Mouse (Mus musculus) heart, embryonic 15.5 days (tissue): Measurements from ENCODE around the gene Ctsj. TPM values are rescaled to one million over a fixed set of nuclear protein-coding genes. Genes with fewer than 3 reads are reported as not detected.

ENCODE experiments used
- polyA plus RNA-seq: library from polyadenylated mRNA; unstranded; fragments of >200 nt; fragmentation: Nextera tagmentation; extraction: Ambion mirVana; gene quantifications from 2 replicates; pipeline ENCODE4 v1.2.1, GENCODE M21; 2015

The Ctsj gene
- polyA plus RNA-seq, 1 experiment from 2014 or later, result not detected

Other genes starting within 250 kb of the Ctsj start
- not detected in 2 replicates for gene BC051665, start 219.6 kb downstream of the Ctsj start, polyA plus RNA-seq
- gene Ctsll3, start 203.1 kb downstream of the Ctsj start, polyA plus RNA-seq, result not detected in 2 replicates
- gene 4930486L24Rik, start 141.5 kb downstream of the Ctsj start, polyA plus RNA-seq, result not detected in 2 replicates
- gene Gm49392, start 109.1 kb downstream of the Ctsj start, polyA plus RNA-seq, result 0.42 and 1.1 TPM in 2 replicates
- gene Ctla2b, start 108.5 kb downstream of the Ctsj start, polyA plus RNA-seq, result 5.4 and 7.1 TPM in 2 replicates
- gene Tpbpb, start 101.1 kb downstream of the Ctsj start, polyA plus RNA-seq, result not detected in 2 replicates
- 0.54 TPM in 1 of 2 replicates, not detected in the other for gene Gm49393, start 70.4 kb downstream of the Ctsj start, polyA plus RNA-seq
- 0.53 and 3.3 TPM in 2 replicates for gene Gm49391, start 69.4 kb downstream of the Ctsj start, polyA plus RNA-seq
- 80.7 and 92.7 TPM in 2 replicates for gene Ctla2a, start 69.3 kb downstream of the Ctsj start, polyA plus RNA-seq
- gene Tpbpa, start 64.0 kb downstream of the Ctsj start, polyA plus RNA-seq, result not detected in 2 replicates
- gene Ctsq, start 34.7 kb upstream of the Ctsj start, polyA plus RNA-seq, result not detected in 2 replicates
- gene Ctsr, start 158.3 kb upstream of the Ctsj start, polyA plus RNA-seq, result not detected in 2 replicates
- not detected in 2 replicates for gene Cts6, start 197.5 kb upstream of the Ctsj start, polyA plus RNA-seq
- gene Cts8, start 249.4 kb upstream of the Ctsj start, polyA plus RNA-seq, result not detected in 2 replicates